ENCODE assay signal across 13 mouse cellular contexts in genomic region chr13:9578456-9578855, GRCm38 (mm10).
DNase-seq lines count a peak whose midpoint lies in the region; ATAC-seq and TF ChIP-seq lines count a peak whose summit lies in the region.
"Had no signal": no experiment of that assay in that cellular context is flagged by ENCODE, and none has a peak within 500 bp of the region (broad histone marks: within the 10 kb centered on the region; RNA-seq: fewer than 3 reads in every experiment).

No protein-coding gene starts in this region.

- H3K4me2 ChIP-seq in hindbrain, postnatal 0 days (ENCODE audit: low read depth, low read length), result no peak overlapping the region
- H3K4me2 ChIP-seq in hindbrain, embryonic 13.5 days, result no peak overlapping the region

- H3K9ac ChIP-seq in hindbrain, postnatal 0 days (replicated peaks; ENCODE audit: low read length), result no peak overlapping the region
- H3K9ac ChIP-seq in hindbrain, embryonic 13.5 days, result no peak overlapping the region

- no peak overlapping the region for H3K27ac ChIP-seq in hindbrain, postnatal 0 days
- H3K27ac ChIP-seq in hindbrain, embryonic 13.5 days, result no peak overlapping the region
- H3K27ac ChIP-seq: macrophage had no signal

- no peak for DNase-seq in hindbrain, postnatal 0 days (ENCODE audit: low spot score)
- peak; percentile 41 for DNase-seq in NIH3T3 (ENCODE audit: low read depth)
- DNase-seq in heart, adult 8-10 months (ENCODE audit: low spot score), result peak; percentile 34
- DNase-seq in lung, adult 18-20 months, result peak; percentile 59 to 77
- DNase-seq in embryo, embryonic 11 days, result no peak
- no peak for DNase-seq in retina, embryonic 14.5 days (ENCODE audit: low spot score)
- DNase-seq in layer of hippocampus, adult 9-11 months, result no peak
- DNase-seq: left cerebral cortex, postnatal 4 days; right cerebral cortex, adult 18-20 months had no signal

- H3K4me1 ChIP-seq in hindbrain, postnatal 0 days (ENCODE audit: insufficient read depth, low read length), result no peaks in the 10 kb centered on the region
- H3K4me1 ChIP-seq in hindbrain, embryonic 13.5 days (replicated peaks), result 0 out of 2 replicates have a peak, but pooled peaks cover under 1% of the 10 kb centered on the region

- H3K4me3 ChIP-seq in hindbrain, postnatal 0 days (ENCODE audit: low read length), result no peak overlapping the region
- no peak overlapping the region for H3K4me3 ChIP-seq in hindbrain, embryonic 13.5 days

- H3K36me3 ChIP-seq in hindbrain, postnatal 0 days (ENCODE audit: insufficient read depth, low read length), result no peaks in the 10 kb centered on the region; the same call in 1 of the 2 replicates
- peaks cover 29% of the 10 kb centered on the region for H3K36me3 ChIP-seq in hindbrain, embryonic 13.5 days

- 75% methylated on average over 4 of the region's 4 CpGs for WGBS in hindbrain, postnatal 0 days
- 93% methylated on average over 4 of the region's 4 CpGs for WGBS in hindbrain, embryonic 13.5 days

- H3K9me3 ChIP-seq in hindbrain, postnatal 0 days (ENCODE audit: low read length), result no peaks in the 10 kb centered on the region
- H3K9me3 ChIP-seq in hindbrain, embryonic 13.5 days, result no peaks in the 10 kb centered on the region

- no peaks in the 10 kb centered on the region for H3K27me3 ChIP-seq in hindbrain, postnatal 0 days (ENCODE audit: insufficient read depth, low read length)
- no peaks in the 10 kb centered on the region for H3K27me3 ChIP-seq in hindbrain, embryonic 13.5 days
- H3K27me3 ChIP-seq: CH12.LX had no signal

- no peak for TF ChIP-seq CTCF in hindbrain, postnatal 0 days (IDR thresholded peaks at IDR 0.05; ENCODE audit: low read depth)

- ATAC-seq in hindbrain, postnatal 0 days, result peak; percentile 59; the same call in 1 of the 2 replicates
- ATAC-seq in hindbrain, embryonic 13.5 days (ENCODE audit: low FRiP score), result no peak
- ATAC-seq: forebrain, embryonic 14.5 days had no signal

Comparison
In these comparisons a context has a peak if more than half of its experiments do, and no peak if none do; other contexts are left out.
1. DNase-seq: peak in NIH3T3 (single experiment), heart, adult 8-10 months (single experiment) and lung, adult 18-20 months (2 of 2); none in hindbrain, postnatal 0 days (single experiment), embryo, embryonic 11 days (single experiment), retina, embryonic 14.5 days (single experiment) and layer of hippocampus, adult 9-11 months (single experiment).